Mouse (Mus musculus): ENCODE data around the gene 4933415A04Rik. TPM values are rescaled to one million over a fixed set of nuclear protein-coding genes. Genes with fewer than 3 reads are reported as not detected.

4933415A04Rik gene
- polyA plus RNA-seq, 1 experiment from 2014 or later: 4.2 TPM

- ATAC-seq (ENCODE audit: insufficient number of reproducible peaks, insufficient read depth, low FRiP score, low TSS enrichment, low read depth): no peak
- WGBS: 11% methylated on average over 9 of the region's 9 CpGs
- H3K4me1 ChIP-seq: peaks cover 17% of the 10 kb centered on the region
Observed at GRCm38 (mm10) chr11:43575376-43576151, 11.3 kb upstream of the 4933415A04Rik start.

GRCm38 (mm10) chr11:43577713-43578478, 8.9 kb upstream of the 4933415A04Rik start:
- Histone ChIP-seq H3K4me3 (no peak overlapping the region), H3K4me2 (no peak overlapping the region), H3K9ac (no peak overlapping the region), H3K36me3 (peaks cover 27% of the 10 kb centered on the region), H3K27ac (no peak overlapping the region), H3K27me3 (no peaks in the 10 kb centered on the region), H3K9me3 (no peaks in the 10 kb centered on the region), H3K4me1 (peaks cover 14% of the 10 kb centered on the region)
- ATAC-seq (ENCODE audit: insufficient number of reproducible peaks, insufficient read depth, low FRiP score, low TSS enrichment, low read depth): no peak; the same call in 1 of the 2 replicates
- WGBS: 48% methylated on average over 11 of the region's 11 CpGs

More at GRCm38 (mm10) chr11:43575376-43576151, 11.3 kb upstream of the 4933415A04Rik start:
- H3K36me3 ChIP-seq: peaks cover 18% of the 10 kb centered on the region
- H3K4me3 ChIP-seq: no peak overlapping the region
- H3K9me3 ChIP-seq: no peaks in the 10 kb centered on the region
- peak overlapping the region; percentile 76 for H3K27ac ChIP-seq
- peak overlapping the region; percentile 44; the same call in 1 of the 2 replicates for H3K9ac ChIP-seq
- no peaks in the 10 kb centered on the region for H3K27me3 ChIP-seq
- H3K4me2 ChIP-seq: peak overlapping the region; percentile 27

GRCm38 (mm10) chr11:43585211-43586005, 1.4 kb upstream of the 4933415A04Rik start:
- no peak for ATAC-seq (ENCODE audit: insufficient number of reproducible peaks, insufficient read depth, low FRiP score, low TSS enrichment, low read depth)
- H3K4me1 ChIP-seq: no peaks in the 10 kb centered on the region; the same call in 1 of the 2 replicates
- H3K27me3 ChIP-seq: no peaks in the 10 kb centered on the region
- WGBS: 93% methylated on average over 22 of the region's 22 CpGs
- H3K27ac ChIP-seq: no peak overlapping the region
- peaks cover 61% of the 10 kb centered on the region for H3K36me3 ChIP-seq
- no peak overlapping the region for H3K9ac ChIP-seq
- H3K4me3 ChIP-seq: no peak overlapping the region
- no peak overlapping the region for H3K4me2 ChIP-seq
- no peaks in the 10 kb centered on the region for H3K9me3 ChIP-seq

GRCm38 (mm10) chr11:43589530-43590072, 2.8 kb downstream of the 4933415A04Rik start:
- Histone ChIP-seq H3K9ac (no peak overlapping the region), H3K4me1 (no peaks in the 10 kb centered on the region; the same call in 1 of the 2 replicates), H3K36me3 (peaks cover 32% of the 10 kb centered on the region), H3K27ac (no peak overlapping the region), H3K4me2 (no peak overlapping the region), H3K9me3 (no peaks in the 10 kb centered on the region), H3K4me3 (no peak overlapping the region), H3K27me3 (no peaks in the 10 kb centered on the region)
- no peak for ATAC-seq (ENCODE audit: insufficient number of reproducible peaks, insufficient read depth, low FRiP score, low TSS enrichment, low read depth)
- WGBS: 76% methylated on average over 6 of the region's 6 CpGs

- no peak within 1 kb of the TSS for H3K4me2 ChIP-seq
- ATAC-seq (ENCODE audit: insufficient number of reproducible peaks, insufficient read depth, low FRiP score, low TSS enrichment, low read depth): no peak
- 80% methylated on average over 5 of the region's 5 CpGs for WGBS
- H3K27ac ChIP-seq: no peak within 1 kb of the TSS
- no peak within 1 kb of the TSS for H3K4me3 ChIP-seq
- no peaks in the 10 kb centered on the region for H3K27me3 ChIP-seq
- H3K9me3 ChIP-seq: no peaks in the 10 kb centered on the region
- no peaks in the 10 kb centered on the region for H3K4me1 ChIP-seq
- H3K9ac ChIP-seq: no peak within 1 kb of the TSS
- no peaks in the 10 kb centered on the region for H3K36me3 ChIP-seq
Observed at GRCm38 (mm10) chr11:43601440-43601839, 14.6 kb downstream of the 4933415A04Rik start, which contains the start of gene Fabp6. Fabp6 (minus strand) TSS chr11:43601540.

GRCm38 (mm10) chr11:43604207-43604606, 17.4 kb downstream of the 4933415A04Rik start:
- Histone ChIP-seq H3K27ac (no peak overlapping the region), H3K4me1 (no peaks in the 10 kb centered on the region), H3K4me3 (no peak overlapping the region), H3K27me3 (no peaks in the 10 kb centered on the region), H3K9me3 (no peaks in the 10 kb centered on the region), H3K36me3 (no peaks in the 10 kb centered on the region), H3K9ac (no peak overlapping the region), H3K4me2 (no peak overlapping the region)
- ATAC-seq (ENCODE audit: insufficient number of reproducible peaks, insufficient read depth, low FRiP score, low TSS enrichment, low read depth): no peak
- WGBS: 90% methylated on average over 2 of the region's 2 CpGs

GRCm38 (mm10) chr11:43604891-43605290, 18.1 kb downstream of the 4933415A04Rik start:
- ATAC-seq (ENCODE audit: insufficient number of reproducible peaks, insufficient read depth, low FRiP score, low TSS enrichment, low read depth): no peak
- H3K4me1 ChIP-seq: no peaks in the 10 kb centered on the region
- 91% methylated on average over 6 of the region's 6 CpGs for WGBS
- H3K27ac ChIP-seq: no peak overlapping the region
- no peaks in the 10 kb centered on the region for H3K9me3 ChIP-seq
- H3K9ac ChIP-seq: no peak overlapping the region
- H3K36me3 ChIP-seq: no peaks in the 10 kb centered on the region
- H3K4me3 ChIP-seq: no peak overlapping the region
- H3K4me2 ChIP-seq: no peak overlapping the region
- H3K27me3 ChIP-seq: no peaks in the 10 kb centered on the region

- WGBS: 84% methylated on average over 6 of the region's 6 CpGs
- Histone ChIP-seq H3K9ac (no peak overlapping the region), H3K4me2 (no peak overlapping the region), H3K36me3 (no peaks in the 10 kb centered on the region), H3K27me3 (no peaks in the 10 kb centered on the region), H3K4me3 (no peak overlapping the region), H3K27ac (no peak overlapping the region), H3K9me3 (no peaks in the 10 kb centered on the region), H3K4me1 (no peaks in the 10 kb centered on the region)
- no peak for ATAC-seq (ENCODE audit: insufficient number of reproducible peaks, insufficient read depth, low FRiP score, low TSS enrichment, low read depth)
Observed at GRCm38 (mm10) chr11:43605859-43606258, 19.0 kb downstream of the 4933415A04Rik start.

- H3K9ac ChIP-seq: no peak overlapping the region
- H3K4me2 ChIP-seq: no peak overlapping the region
- 53% methylated on average over 3 of the region's 3 CpGs for WGBS
- no peaks in the 10 kb centered on the region for H3K36me3 ChIP-seq
- ATAC-seq (ENCODE audit: insufficient number of reproducible peaks, insufficient read depth, low FRiP score, low TSS enrichment, low read depth): no peak
- H3K27ac ChIP-seq: no peak overlapping the region
- no peaks in the 10 kb centered on the region for H3K27me3 ChIP-seq
- no peak overlapping the region for H3K4me3 ChIP-seq
- H3K4me1 ChIP-seq: peaks cover 7% of the 10 kb centered on the region
- H3K9me3 ChIP-seq: no peaks in the 10 kb centered on the region
Observed at GRCm38 (mm10) chr11:43608440-43608839, 21.6 kb downstream of the 4933415A04Rik start.

GRCm38 (mm10) chr11:43610006-43610661, 23.3 kb downstream of the 4933415A04Rik start:
- no peak overlapping the region for H3K4me2 ChIP-seq
- ATAC-seq (ENCODE audit: insufficient number of reproducible peaks, insufficient read depth, low FRiP score, low TSS enrichment, low read depth): no peak
- peaks cover 7% of the 10 kb centered on the region for H3K4me1 ChIP-seq
- no peaks in the 10 kb centered on the region for H3K27me3 ChIP-seq
- no peak overlapping the region for H3K27ac ChIP-seq
- H3K9me3 ChIP-seq: no peaks in the 10 kb centered on the region
- no peaks in the 10 kb centered on the region for H3K36me3 ChIP-seq
- no peak overlapping the region for H3K9ac ChIP-seq
- no peak overlapping the region for H3K4me3 ChIP-seq
- 78% methylated on average over 10 of the region's 10 CpGs for WGBS

- WGBS: 79% methylated on average over 5 of the region's 5 CpGs
- H3K4me2 ChIP-seq: no peak overlapping the region
- H3K9me3 ChIP-seq: no peaks in the 10 kb centered on the region
- H3K9ac ChIP-seq: no peak overlapping the region
- H3K27me3 ChIP-seq: no peaks in the 10 kb centered on the region
- no peak for ATAC-seq (ENCODE audit: insufficient number of reproducible peaks, insufficient read depth, low FRiP score, low TSS enrichment, low read depth)
- no peak overlapping the region for H3K27ac ChIP-seq
- no peaks in the 10 kb centered on the region for H3K36me3 ChIP-seq
- H3K4me1 ChIP-seq: peaks cover 7% of the 10 kb centered on the region
- no peak overlapping the region for H3K4me3 ChIP-seq
Observed at GRCm38 (mm10) chr11:43610662-43611033, 23.8 kb downstream of the 4933415A04Rik start.

All from embryonic facial prominence, embryonic 13.5 days (tissue).